Mouse (Mus musculus) heart, embryonic 11.5 days (tissue): Measurements from ENCODE around the gene 4931429L15Rik. TPM values are rescaled to one million over a fixed set of nuclear protein-coding genes. Genes with fewer than 3 reads are reported as not detected.

Experiments
- ATAC-seq: fragments of 200-750 bp; cut with Nextera tagmentation; replicated peaks from 2 replicates; pipeline ENCODE4 v1.8.0; 2017; ENCODE audit warnings: moderate library complexity; ENCODE audit not compliant: insufficient number of reproducible peaks, low FRiP score, low TSS enrichment
- H3K27ac ChIP-seq: fragments of 300-500 bp; sonication (generic); 2 replicates; pipeline ENCODE4 v1.5.1; 2014; ENCODE audit warnings: mild to moderate bottlenecking, low read depth, low read length
- H3K27me3 ChIP-seq: fragments of 300-500 bp; sonication (generic); 2 replicates; pipeline ENCODE4 v1.6.1; 2014; ENCODE audit warnings: mild to moderate bottlenecking, low read length, mixed read lengths; ENCODE audit not compliant: control insufficient read depth, insufficient read depth
- H3K36me3 ChIP-seq: fragments of 300-500 bp; sonication (generic); 2 replicates; pipeline ENCODE4 v1.6.1; 2014; ENCODE audit warnings: mild to moderate bottlenecking, low read length, moderate library complexity, mixed read lengths; ENCODE audit not compliant: control insufficient read depth, insufficient read depth
- H3K4me1 ChIP-seq: fragments of 300-500 bp; sonication (generic); 2 replicates; pipeline ENCODE4 v1.6.1; 2014; ENCODE audit warnings: low read length; ENCODE audit not compliant: control insufficient read depth, insufficient read depth
- H3K4me2 ChIP-seq: fragments of 300-500 bp; sonication (generic); 2 replicates; pipeline ENCODE4 v1.6.1; 2014; ENCODE audit warnings: mild to moderate bottlenecking, moderate library complexity
- H3K4me3 ChIP-seq: fragments of 300-500 bp; sonication (generic); 2 replicates; pipeline ENCODE4 v1.5.1; 2014; ENCODE audit warnings: low read depth, low read length
- H3K9ac ChIP-seq: fragments of 300-500 bp; sonication (generic); 2 replicates; pipeline ENCODE4 v1.6.1; 2014; ENCODE audit warnings: mild to moderate bottlenecking, low read depth, low read length, moderate library complexity
- H3K9me3 ChIP-seq: fragments of 300-500 bp; sonication (generic); replicated peaks from 2 replicates; pipeline ENCODE4 v1.6.1; 2016; ENCODE audit warnings: low read length; ENCODE audit not compliant: control insufficient read depth
- WGBS: fragments of 180-500 bp; shearing (Covaris S2); extraction: QIAGEN DNeasy Blood & Tissue Kit; methylation state at CpG from one replicate; pipeline ENCODE4 v1.1.7; 2014; ENCODE audit not compliant: insufficient replicate concordance; 5-methylcytosine and 5-hydroxymethylcytosine counted together
- polyA plus RNA-seq: library from polyadenylated mRNA; unstranded; fragments of >200 nt; fragmentation: Nextera tagmentation; extraction: Ambion mirVana; gene quantifications from 2 replicates; pipeline ENCODE4 v1.2.1, GENCODE M21; 2014

The 4931429L15Rik gene
- polyA plus RNA-seq, 1 experiment from 2014 or later: not detected

DNA sequence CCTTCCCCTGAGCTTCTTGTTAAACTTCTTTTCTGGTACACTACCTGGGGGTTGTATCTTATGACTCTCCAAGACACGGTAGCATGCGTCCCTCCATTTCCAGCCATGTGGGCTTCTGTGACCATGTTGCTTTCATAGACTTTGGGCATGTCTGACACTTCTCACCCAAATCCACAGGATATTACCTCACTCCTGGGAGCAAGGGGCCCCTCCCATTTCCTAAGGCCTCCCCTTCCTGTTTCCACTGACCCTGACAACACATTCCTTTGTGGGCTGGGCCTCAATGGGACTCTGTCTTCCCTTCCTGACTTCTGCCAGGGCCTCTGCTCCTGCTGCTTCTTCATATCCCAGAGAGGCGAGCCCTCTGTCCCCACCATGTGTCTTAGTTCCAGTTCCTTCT lies 62.2 kb downstream of the 4931429L15Rik start:
- no peaks in the 10 kb centered on the region for H3K9me3 ChIP-seq
- H3K36me3 ChIP-seq: no peaks in the 10 kb centered on the region
- peak overlapping the region; percentile 46 for H3K27ac ChIP-seq
- no peaks in the 10 kb centered on the region for H3K4me1 ChIP-seq
- no peak overlapping the region for H3K4me2 ChIP-seq
- 63% methylated on average over 3 of the region's 3 CpGs for WGBS
- H3K4me3 ChIP-seq: no peak overlapping the region
- H3K9ac ChIP-seq: no peak overlapping the region
- no peaks in the 10 kb centered on the region for H3K27me3 ChIP-seq
- no peak for ATAC-seq

DNA sequence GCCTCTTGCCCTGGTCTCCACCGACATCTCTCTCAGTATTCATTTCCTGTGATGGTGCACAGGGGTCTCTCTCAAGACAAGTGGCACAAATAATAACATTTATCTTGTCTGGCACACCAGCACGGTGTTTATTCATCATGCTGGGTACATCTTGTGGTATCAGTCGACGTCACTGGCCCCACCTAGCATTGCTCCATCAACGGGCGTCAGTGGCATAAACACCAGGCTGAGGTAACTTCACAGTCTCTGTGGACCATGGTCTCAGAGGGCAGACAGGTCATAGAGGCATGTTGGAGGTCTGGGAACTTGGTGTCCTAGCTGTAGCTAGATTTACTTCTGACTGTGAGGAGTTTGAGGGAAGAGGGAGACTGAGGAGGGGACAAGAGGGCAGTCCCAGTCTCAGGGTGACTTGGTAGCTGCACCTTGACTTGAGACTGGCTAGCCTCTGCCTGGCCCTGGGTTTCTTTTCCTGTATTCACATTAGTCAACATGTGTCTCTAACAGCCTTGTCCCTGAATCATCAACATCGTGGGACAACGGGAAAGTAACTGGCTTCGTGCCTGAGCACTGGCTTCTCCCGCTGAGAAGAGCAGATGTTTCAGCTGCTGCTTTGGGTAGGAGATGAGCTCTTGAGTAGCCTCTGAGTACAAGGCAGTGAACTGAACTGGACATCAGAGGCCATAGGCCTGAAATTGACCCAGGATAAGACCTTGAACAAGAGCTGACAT lies 63.0 kb downstream of the 4931429L15Rik start:
- Histone ChIP-seq H3K9ac (no peak overlapping the region), H3K9me3 (no peaks in the 10 kb centered on the region), H3K27ac (no peak overlapping the region), H3K27me3 (no peaks in the 10 kb centered on the region), H3K4me3 (no peak overlapping the region), H3K36me3 (no peaks in the 10 kb centered on the region), H3K4me2 (no peak overlapping the region), H3K4me1 (no peaks in the 10 kb centered on the region)
- WGBS: 84% methylated on average over 10 of the region's 10 CpGs
- no peak for ATAC-seq

DNA sequence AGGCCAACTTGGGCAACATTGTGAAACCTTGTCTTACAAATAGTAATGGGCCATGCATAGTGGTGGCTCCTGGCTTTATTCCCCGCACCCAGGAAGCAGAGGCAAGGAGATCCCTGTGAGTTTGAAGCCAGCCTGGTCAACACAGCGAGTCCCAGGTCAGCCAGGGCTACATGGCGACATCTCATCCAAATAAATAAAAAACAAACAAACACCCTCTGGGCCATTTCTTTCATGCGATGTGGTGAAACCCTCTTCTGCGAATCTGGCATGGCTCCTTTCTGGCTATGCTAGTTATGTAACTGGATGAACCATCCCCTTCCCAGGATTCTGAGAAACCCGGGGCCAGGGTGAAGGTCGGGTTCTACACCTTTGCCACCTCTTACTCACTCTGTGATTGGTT lies 63.6 kb downstream of the 4931429L15Rik start:
- no peaks in the 10 kb centered on the region for H3K9me3 ChIP-seq
- ATAC-seq: no peak
- H3K4me1 ChIP-seq: no peaks in the 10 kb centered on the region
- H3K27me3 ChIP-seq: no peaks in the 10 kb centered on the region
- WGBS: 79% methylated on average over 7 of the region's 7 CpGs
- no peak overlapping the region for H3K27ac ChIP-seq
- no peak overlapping the region for H3K4me3 ChIP-seq
- H3K9ac ChIP-seq: no peak overlapping the region
- H3K36me3 ChIP-seq: no peaks in the 10 kb centered on the region
- no peak overlapping the region for H3K4me2 ChIP-seq

Other genes with a start within 250 kb of the 4931429L15Rik start
- gene Apoa1, start 91.4 kb downstream of the 4931429L15Rik start, polyA plus RNA-seq: 5.7 and 29.6 TPM in 2 replicates
- not detected in 2 replicates for gene Apoc3, start 84.3 kb downstream of the 4931429L15Rik start, polyA plus RNA-seq
- gene Apoa4, start 79.3 kb downstream of the 4931429L15Rik start, polyA plus RNA-seq: not detected in 2 replicates
- gene Apoa5, start 51.4 kb downstream of the 4931429L15Rik start, polyA plus RNA-seq: not detected in 2 replicates
- 41.2 and 46.4 TPM in 2 replicates for gene Zpr1, start 46.9 kb downstream of the 4931429L15Rik start, polyA plus RNA-seq
- 16.6 and 17.0 TPM in 2 replicates for gene Bud13, start 37.0 kb downstream of the 4931429L15Rik start, polyA plus RNA-seq